Mouse (Mus musculus) bone marrow, adult 2 months (tissue): ENCODE measurements around the gene Foxn2.

ENCODE experiments used
- CTCF ChIP-seq: fragments of 200-500 bp; IDR thresholded peaks from 2 replicates; pipeline ENCODE4 v1.5.1; 2011; ENCODE audit warnings: low read length, control low read depth; ENCODE audit not compliant: control insufficient read depth, insufficient read depth
- POLR2A ChIP-seq: fragments of 200-500 bp; IDR thresholded peaks from 2 replicates; pipeline ENCODE4 v1.6.1; 2011; ENCODE audit warnings: low read depth, mild to moderate bottlenecking, control low read depth, low read length, borderline replicate concordance; ENCODE audit not compliant: control insufficient read depth

GRCm38 (mm10) chr17:88490546-88490945 is 50.0 kb downstream of the Foxn2 start:
- TF ChIP-seq POLR2A, result no peak
- TF ChIP-seq CTCF, result no peak
